Mouse (Mus musculus) myocyte (in vitro differentiated cells): Measurements from ENCODE around the gene Tm9sf4.

Source experiments
- MYOD1 ChIP-seq, 3 experiments: IDR thresholded peaks; one replicate each; pipeline ENCODE4 v1.6.1; 2011; ENCODE audit warnings: control low read depth in 2 of 3, low read depth in 2 of 3, mild to moderate bottlenecking in 2 of 3, moderate library complexity in 1 of 3; ENCODE audit not compliant: insufficient read length in 2 of 3, control insufficient read depth in 1 of 3
- POLR2A ChIP-seq: IDR thresholded peaks from one replicate; pipeline ENCODE4 v1.6.1; 2011; ENCODE audit warnings: low read depth, mild to moderate bottlenecking, control low read depth, moderate library complexity; ENCODE audit not compliant: insufficient read length

- no peak for TF ChIP-seq POLR2A
- no peak for TF ChIP-seq MYOD1 (IDR thresholded peaks at IDR 0.05; ENCODE audit: control insufficient read depth in 1 of 3, insufficient read length in 2 of 3, low read depth in 2 of 3)
Measured at GRCm38 (mm10) chr2:153131019-153131418, 30.1 kb upstream of the Tm9sf4 start.
